Mouse (Mus musculus) liver, postnatal 0 days (tissue): ENCODE data around the gene B3gnt2. TPM values are rescaled to one million over a fixed set of nuclear protein-coding genes. Genes with fewer than 3 reads are reported as not detected.

Source experiments
- ATAC-seq: fragments of 200-750 bp; cut with Nextera tagmentation; 2 replicates; pipeline ENCODE4 v1.8.0; 2017; ENCODE audit warnings: mild to moderate bottlenecking, moderate library complexity
- DNase-seq: peaks from one replicate; pipeline ENCODE4 v3.0.0-alpha.2; 2016
- H3K27ac ChIP-seq: fragments of 300-500 bp; sonication (generic); 2 replicates; pipeline ENCODE4 v1.5.1; 2014; ENCODE audit warnings: antibody characterized with exemption, moderate library complexity, mild to moderate bottlenecking, low read depth
- H3K27me3 ChIP-seq: fragments of 300-500 bp; sonication (generic); 2 replicates; pipeline ENCODE4 v1.6.1; 2014; ENCODE audit warnings: low read length, control low read depth, mixed read lengths; ENCODE audit not compliant: insufficient read depth
- H3K36me3 ChIP-seq: fragments of 300-500 bp; sonication (generic); replicated peaks from 2 replicates; pipeline ENCODE4 v1.6.1; 2014; ENCODE audit warnings: mild to moderate bottlenecking, control low read depth, low read length, moderate library complexity, mixed read lengths; ENCODE audit not compliant: insufficient read depth
- H3K4me1 ChIP-seq: fragments of 300-500 bp; sonication (generic); 2 replicates; pipeline ENCODE4 v1.6.1; 2014; ENCODE audit warnings: antibody characterized with exemption, mild to moderate bottlenecking, control low read depth; ENCODE audit not compliant: insufficient read depth
- H3K4me2 ChIP-seq: fragments of 300-500 bp; sonication (generic); 2 replicates; pipeline ENCODE4 v1.6.1; 2014; ENCODE audit warnings: low read depth, mild to moderate bottlenecking, low read length, moderate library complexity, mixed read lengths
- H3K4me3 ChIP-seq: fragments of 300-500 bp; sonication (generic); 2 replicates; pipeline ENCODE4 v1.5.1; 2014; ENCODE audit warnings: low read depth, low read length
- H3K9ac ChIP-seq: fragments of 300-500 bp; sonication (generic); replicated peaks from 2 replicates; pipeline ENCODE4 v1.6.1; 2014; ENCODE audit warnings: mild to moderate bottlenecking, moderate library complexity
- H3K9me3 ChIP-seq: fragments of 300-500 bp; sonication (generic); 2 replicates; pipeline ENCODE4 v1.6.1; 2016; ENCODE audit warnings: mild to moderate bottlenecking, control low read depth, low read length, mixed read lengths
- CTCF ChIP-seq: sonication (generic); IDR thresholded peaks from 2 replicates; pipeline ENCODE4 v1.5.1; 2016; ENCODE audit warnings: antibody characterized with exemption, low read depth
- EP300 ChIP-seq: IDR thresholded peaks from 2 replicates; pipeline ENCODE4 v1.6.1; 2016; ENCODE audit warnings: antibody characterized with exemption, low read depth, mild to moderate bottlenecking
- WGBS: fragments of 180-500 bp; shearing (Covaris S2); extraction: QIAGEN DNeasy Blood & Tissue Kit; methylation state at CpG from one replicate; pipeline ENCODE4 v1.1.7; 2014; ENCODE audit not compliant: insufficient replicate concordance; 5-methylcytosine and 5-hydroxymethylcytosine counted together
- polyA plus RNA-seq: library from polyadenylated mRNA; unstranded; fragments of >200 nt; fragmentation: Nextera tagmentation; extraction: Ambion mirVana; gene quantifications from 2 replicates; pipeline ENCODE4 v1.2.1, GENCODE M21; 2015

Gene B3gnt2
- polyA plus RNA-seq, 1 experiment from 2014 or later: 10.0 TPM

DNA sequence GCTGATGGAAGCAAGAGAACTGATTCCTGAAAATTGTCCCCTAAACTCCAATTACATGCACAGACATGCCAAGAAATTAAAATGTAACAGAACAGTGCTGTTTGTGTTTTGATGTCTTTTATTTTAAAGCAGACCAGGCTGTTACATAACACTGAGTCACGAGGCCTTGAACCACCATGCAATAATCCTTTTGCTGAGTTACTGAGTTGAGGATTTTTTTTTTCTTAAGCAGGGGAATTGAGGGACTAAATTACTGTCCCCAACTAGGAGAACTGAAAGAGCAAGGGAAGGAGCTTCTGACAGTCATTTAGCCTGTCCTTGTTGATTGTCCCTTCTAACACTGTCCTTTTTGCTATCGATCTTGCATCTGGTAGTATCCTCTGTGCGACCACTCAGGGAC lies 76.3 kb downstream of the B3gnt2 start:
- Histone ChIP-seq H3K4me3 (no peak overlapping the region), H3K4me2 (no peak overlapping the region), H3K27ac (0 out of 2 replicates have a peak overlapping the region, but pooled peaks have one; percentile 2), H3K9me3 (no peaks in the 10 kb centered on the region), H3K27me3 (no peaks in the 10 kb centered on the region), H3K4me1 (peaks cover 8% of the 10 kb centered on the region; the same call in 1 of the 2 replicates), H3K9ac (no peak overlapping the region), H3K36me3 (no peaks in the 10 kb centered on the region)
- TF ChIP-seq CTCF (no peak), EP300 (no peak)
- 73% methylated on average over 3 of the region's 3 CpGs for WGBS
- DNase-seq: no peak
- ATAC-seq: no peak

- peak; percentile 66 for DNase-seq
- no peak overlapping the region for H3K4me2 ChIP-seq
- 53% methylated on average over 13 of the region's 13 CpGs for WGBS
- H3K9me3 ChIP-seq: no peaks in the 10 kb centered on the region
- H3K27me3 ChIP-seq: no peaks in the 10 kb centered on the region
- no peak overlapping the region for H3K4me3 ChIP-seq
- peak; percentile 59 for ATAC-seq
- peaks cover 12% of the 10 kb centered on the region for H3K4me1 ChIP-seq
- no peaks in the 10 kb centered on the region for H3K36me3 ChIP-seq
- H3K9ac ChIP-seq: no peak overlapping the region
- TF ChIP-seq CTCF (no peak), EP300 (peak; percentile 19; the same call in 1 of the 2 replicates)
- H3K27ac ChIP-seq: peak overlapping the region; percentile 66
Observed at GRCm38 (mm10) chr11:22782705-22783124, 78.0 kb downstream of the B3gnt2 start.

DNA sequence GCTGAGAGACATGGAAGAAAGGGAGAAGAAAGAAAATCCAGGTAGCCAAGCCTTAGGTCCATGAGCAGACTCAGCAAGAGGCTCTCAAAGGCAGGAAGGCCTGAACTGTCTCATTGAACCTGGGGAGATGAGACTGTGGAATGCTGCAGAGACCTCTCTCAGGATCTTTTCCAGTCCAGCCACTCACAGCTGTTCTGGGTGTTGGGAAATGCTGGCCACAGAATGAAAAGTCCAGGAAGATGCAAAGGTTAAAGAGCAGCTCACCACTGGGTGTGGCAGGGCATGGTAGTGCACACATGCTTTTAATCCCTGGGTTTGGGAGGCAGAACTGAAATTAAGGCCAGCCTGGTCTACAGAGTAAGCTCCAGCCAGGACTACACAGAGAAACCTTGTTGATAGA lies 79.6 kb downstream of the B3gnt2 start:
- no peak overlapping the region for H3K4me2 ChIP-seq
- ATAC-seq (no peak; the same call in 1 of the 2 replicates), DNase-seq (no peak)
- H3K27ac ChIP-seq: peak overlapping the region; percentile 66
- TF ChIP-seq CTCF (0 out of 2 replicates have a peak, but pooled peaks have one; percentile 17), EP300 (no peak)
- H3K4me3 ChIP-seq: no peak overlapping the region
- peaks cover 12% of the 10 kb centered on the region for H3K4me1 ChIP-seq
- no peaks in the 10 kb centered on the region for H3K27me3 ChIP-seq
- no peaks in the 10 kb centered on the region for H3K36me3 ChIP-seq
- no peak overlapping the region for H3K9ac ChIP-seq
- no peaks in the 10 kb centered on the region for H3K9me3 ChIP-seq

GRCm38 (mm10) chr11:22780761-22781160 lies 80.0 kb downstream of the B3gnt2 start:
- peak overlapping the region; percentile 66 for H3K27ac ChIP-seq
- H3K4me2 ChIP-seq: no peak overlapping the region
- H3K9me3 ChIP-seq: no peaks in the 10 kb centered on the region
- DNase-seq: no peak
- no peaks in the 10 kb centered on the region for H3K27me3 ChIP-seq
- no peak overlapping the region for H3K4me3 ChIP-seq
- TF ChIP-seq CTCF (no peak), EP300 (no peak)
- peaks cover 12% of the 10 kb centered on the region for H3K4me1 ChIP-seq
- no peaks in the 10 kb centered on the region for H3K36me3 ChIP-seq
- no peak for ATAC-seq
- H3K9ac ChIP-seq: no peak overlapping the region
- WGBS: 68% methylated on average over 2 of the region's 2 CpGs

- Histone ChIP-seq H3K36me3 (no peaks in the 10 kb centered on the region), H3K27me3 (no peaks in the 10 kb centered on the region), H3K27ac (peak overlapping the region; percentile 66), H3K4me2 (0 out of 2 replicates have a peak overlapping the region, but pooled peaks have one; percentile 5), H3K4me3 (no peak overlapping the region), H3K9ac (no peak overlapping the region), H3K9me3 (no peaks in the 10 kb centered on the region), H3K4me1 (peaks cover 12% of the 10 kb centered on the region)
- DNase-seq (no peak), ATAC-seq (peak; percentile 56)
- 28% methylated on average over 6 of the region's 6 CpGs for WGBS
- TF ChIP-seq EP300 (no peak), CTCF (no peak)
Observed at GRCm38 (mm10) chr11:22779821-22780551, 80.8 kb downstream of the B3gnt2 start.

DNA sequence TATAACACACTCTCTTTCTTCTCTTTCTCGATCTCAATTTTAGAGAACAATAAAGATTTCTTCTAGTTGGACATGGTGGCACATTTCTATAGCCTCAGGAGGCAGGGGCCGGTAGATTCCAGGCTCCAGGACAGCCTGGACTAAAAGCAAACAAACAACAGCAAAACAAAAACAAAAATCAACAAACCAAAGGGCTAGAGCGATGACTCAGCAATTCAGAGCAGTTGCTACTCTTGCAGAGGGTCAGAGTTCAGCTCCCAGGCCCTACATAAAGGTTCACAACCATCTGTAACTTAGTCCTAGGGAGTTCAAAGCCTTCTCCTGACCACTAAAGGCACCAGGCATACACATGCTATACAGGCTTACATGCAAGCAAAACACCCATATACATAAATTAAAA lies 82.2 kb downstream of the B3gnt2 start:
- Histone ChIP-seq H3K4me3 (no peak overlapping the region), H3K36me3 (no peaks in the 10 kb centered on the region), H3K27ac (0 out of 2 replicates have a peak overlapping the region, but pooled peaks have one; percentile 22), H3K4me1 (peaks cover 12% of the 10 kb centered on the region), H3K9me3 (no peaks in the 10 kb centered on the region), H3K9ac (no peak overlapping the region), H3K4me2 (0 out of 2 replicates have a peak overlapping the region, but pooled peaks have one; percentile 22), H3K27me3 (no peaks in the 10 kb centered on the region)
- DNase-seq: no peak
- 72% methylated on average over 3 of the region's 3 CpGs for WGBS
- no peak for ATAC-seq
- no peak for TF ChIP-seq EP300
- no peak for TF ChIP-seq CTCF
